Mouse (Mus musculus) right cerebral cortex, adult 18-20 months (tissue): Measurements from ENCODE around the gene Kcna7.
"Not testable (repeated sequence)": the region's sequence is repeated elsewhere in the genome, so short reads cannot be mapped to it uniquely, and the experiment has no call there.

ENCODE experiments used
- DNase-seq: peaks from one replicate; pipeline ENCODE4 v3.0.0; 2022; ENCODE audit warnings: mixed read lengths

Gene Kcna7

DNA sequence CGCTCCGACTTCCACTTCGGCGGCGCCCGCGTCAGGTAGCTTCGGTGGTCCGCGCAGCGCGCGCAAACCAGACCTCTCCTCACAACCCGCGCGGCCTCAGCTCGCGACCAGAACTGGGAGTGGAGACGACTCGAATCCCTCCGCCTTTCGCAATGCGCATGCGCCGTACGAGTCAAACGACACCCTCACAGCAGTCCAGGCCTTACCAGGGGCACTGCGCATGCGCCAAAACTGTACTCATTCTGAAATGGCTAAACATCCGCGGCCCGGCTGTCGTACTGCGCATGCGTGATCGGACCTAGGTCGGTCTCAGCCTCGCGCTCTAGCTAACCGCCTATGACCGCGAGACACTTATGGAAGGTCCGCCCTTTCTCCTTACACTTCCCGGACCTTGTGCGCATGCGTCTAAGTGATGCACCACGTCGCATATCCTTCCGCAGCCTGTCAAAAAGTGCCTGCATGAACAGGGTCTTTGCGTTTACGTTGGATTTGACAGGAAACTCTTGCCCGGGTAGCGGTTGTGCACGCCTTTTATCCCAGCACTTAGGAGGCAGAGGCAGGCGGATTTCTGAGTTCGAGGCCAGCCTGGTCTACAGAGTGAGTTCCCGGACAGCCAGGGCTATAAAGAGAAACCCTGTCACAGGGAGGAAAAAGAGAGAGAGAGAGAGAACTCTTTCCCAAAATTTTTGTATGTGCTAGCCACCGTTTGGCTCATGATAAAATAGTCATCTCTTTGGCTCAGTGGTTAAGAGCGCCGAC, 9.7 kb upstream of the Kcna7 start, which contains the start of gene Snrnp70:
Gene Snrnp70 (minus strand): TSS at position 165 of the 759 bp plus-strand sequence.
- peak; percentile 100 for DNase-seq

DNA sequence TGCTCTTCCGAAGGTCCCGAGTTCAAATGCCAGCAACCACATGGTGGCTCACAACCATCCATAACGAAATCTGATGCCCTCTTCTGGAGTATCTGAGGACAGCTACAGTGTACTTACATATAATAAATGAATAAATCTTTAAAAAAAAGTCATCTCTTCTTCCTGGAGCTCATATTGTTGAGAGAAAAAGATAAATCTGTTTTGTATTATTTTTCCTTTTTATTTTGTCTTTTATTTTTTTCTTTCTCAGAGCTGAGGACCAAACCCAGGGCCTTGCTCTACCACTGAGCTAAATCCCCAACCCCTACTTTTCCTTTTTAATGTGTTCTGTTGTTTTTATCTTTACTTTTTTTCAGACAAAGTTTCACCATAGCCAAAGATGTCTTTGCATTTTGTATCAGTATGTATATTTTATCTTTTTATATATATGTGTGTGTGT, 9.1 kb upstream of the Kcna7 start:
- not testable (repeated sequence) for DNase-seq

DNA sequence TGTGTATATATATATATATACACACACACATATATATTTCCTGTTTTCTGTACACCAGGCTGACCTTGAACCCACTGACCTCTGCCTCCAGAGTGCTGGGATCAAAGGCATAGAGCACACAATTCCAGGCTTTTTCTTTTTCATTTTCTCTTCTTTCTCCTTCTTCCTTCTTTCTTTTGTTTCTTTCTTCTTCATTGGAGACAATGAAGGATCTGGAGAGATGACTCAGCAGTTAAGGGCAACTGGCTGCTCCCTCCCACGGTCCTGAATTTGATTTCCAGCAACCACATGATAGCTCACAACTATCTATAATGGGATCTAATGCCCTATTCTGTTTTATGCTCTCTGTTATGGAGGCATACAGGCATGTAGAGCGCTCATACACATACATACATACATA, 8.7 kb upstream of the Kcna7 start:
- no peak for DNase-seq

DNA sequence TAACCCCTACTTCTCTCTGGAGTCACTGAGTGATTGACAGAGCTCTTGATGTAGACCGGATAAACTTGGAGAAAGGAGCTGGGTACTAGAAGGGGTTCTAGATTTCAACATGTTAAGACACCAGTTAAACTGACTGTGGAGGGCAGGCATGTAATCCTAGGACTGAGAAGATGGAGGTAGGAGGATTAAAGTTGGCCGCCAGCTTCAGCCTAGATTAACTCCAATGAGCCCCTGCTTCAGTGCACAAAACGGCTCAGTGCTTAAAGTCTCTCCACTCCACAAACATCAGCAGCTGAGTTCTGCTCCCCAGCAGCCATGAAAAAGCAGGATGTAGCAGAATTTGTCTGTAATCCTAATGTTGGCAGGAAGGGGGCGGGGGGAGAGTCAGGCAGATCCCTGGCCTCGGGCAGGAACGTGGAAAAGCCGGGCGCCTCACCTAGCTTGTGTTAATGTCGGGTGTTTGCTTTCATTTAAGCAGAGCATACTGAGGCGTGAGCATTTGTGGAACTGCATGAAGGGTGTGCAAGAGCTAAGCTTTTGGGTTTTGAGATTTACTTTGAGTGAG, 3.9 kb upstream of the Kcna7 start:
- DNase-seq: no peak

DNA sequence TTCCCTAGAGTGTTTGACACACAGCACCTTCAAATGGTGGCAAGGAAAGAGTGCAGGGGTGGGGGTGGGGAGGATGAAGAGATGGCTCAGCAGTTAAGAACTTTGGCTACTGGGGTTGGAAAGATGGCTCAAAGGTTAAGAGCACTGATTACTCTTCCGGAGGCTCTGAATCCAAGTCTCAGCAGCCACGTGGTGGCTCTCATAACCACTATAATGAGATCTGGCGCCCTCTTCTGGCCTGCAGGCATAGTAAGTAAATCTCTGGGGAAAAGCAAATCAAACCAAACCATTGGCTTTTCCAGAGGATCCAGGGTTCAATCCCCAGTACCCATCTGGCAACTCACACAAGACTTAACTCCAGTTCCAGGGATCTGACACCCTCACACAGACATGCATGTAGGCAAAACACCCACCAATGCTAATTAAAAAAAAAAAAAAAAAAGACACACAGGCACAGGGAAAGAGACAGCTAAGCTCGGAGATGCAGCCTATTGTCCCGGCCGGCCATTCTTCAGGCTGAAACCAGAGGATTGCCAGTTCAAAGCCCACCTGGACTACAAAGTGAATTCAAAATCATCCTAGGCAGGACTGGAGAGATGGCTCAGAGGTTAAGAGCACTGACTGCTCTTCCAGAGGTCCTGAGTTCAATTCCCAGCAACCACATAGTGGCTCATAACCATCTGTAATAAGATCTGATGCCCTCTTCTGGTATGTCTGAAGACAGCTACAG, 1.8 kb upstream of the Kcna7 start:
- DNase-seq: peak; percentile 33

DNA sequence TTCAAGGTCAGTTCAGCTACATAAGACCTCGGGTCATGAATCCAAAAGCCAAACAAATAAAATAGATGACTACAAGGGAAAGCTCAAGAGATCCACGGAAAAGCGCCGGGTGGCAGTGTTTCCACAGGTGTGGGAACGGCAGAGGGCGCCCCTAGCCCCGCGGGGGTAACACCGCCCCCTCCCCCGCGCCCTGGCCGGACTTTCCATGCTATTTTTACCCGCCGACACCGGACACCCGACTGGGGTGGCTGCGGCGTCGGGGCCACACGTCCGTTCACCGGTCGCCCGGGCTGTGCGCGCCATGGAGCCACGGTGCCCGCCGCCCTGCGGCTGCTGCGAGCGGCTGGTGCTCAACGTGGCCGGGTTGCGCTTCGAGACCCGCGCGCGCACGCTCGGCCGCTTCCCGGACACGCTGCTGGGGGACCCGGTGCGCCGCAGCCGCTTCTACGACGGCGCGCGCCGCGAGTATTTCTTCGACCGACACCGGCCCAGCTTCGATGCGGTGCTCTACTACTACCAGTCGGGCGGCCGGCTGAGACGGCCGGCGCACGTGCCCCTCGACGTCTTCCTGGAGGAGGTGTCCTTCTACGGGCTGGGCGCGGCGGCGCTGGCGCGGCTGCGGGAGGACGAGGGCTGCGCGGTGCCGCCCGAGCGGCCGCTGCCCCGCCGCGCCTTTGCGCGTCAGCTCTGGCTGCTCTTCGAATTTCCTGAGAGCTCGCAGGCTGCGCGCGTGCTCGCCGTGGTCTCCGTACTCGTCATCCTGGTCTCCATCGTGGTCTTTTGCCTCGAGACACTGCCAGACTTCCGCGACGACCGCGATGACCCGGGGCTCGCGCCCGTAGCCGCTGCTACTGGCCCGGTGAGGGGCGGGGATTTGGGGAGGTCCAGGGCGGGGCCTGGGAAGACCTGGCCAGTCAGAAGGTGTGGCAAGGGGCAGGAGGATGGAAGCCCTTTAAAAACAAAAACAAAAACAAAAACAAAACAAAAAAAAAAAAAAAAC, 1.0 kb downstream of the Kcna7 start:
- DNase-seq: no peak

DNA sequence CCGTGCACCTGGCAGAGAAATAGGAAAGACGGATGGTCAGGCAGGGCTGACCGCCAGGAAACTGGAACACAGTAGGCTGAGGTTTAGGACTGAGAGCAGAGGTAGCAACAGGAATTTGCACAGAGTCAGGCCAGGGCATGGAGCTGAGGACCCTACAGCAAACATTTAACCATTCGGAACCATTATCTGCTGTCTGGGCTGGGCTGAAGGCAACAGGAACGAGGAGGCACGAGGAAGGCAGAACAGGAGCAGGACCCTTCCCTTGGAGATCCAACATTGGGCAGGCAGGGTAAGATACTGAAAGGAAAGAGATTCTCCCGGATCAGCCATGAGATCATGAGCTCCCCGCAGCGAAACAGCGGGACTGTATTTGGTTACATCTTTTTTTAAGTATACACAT, 2.4 kb downstream of the Kcna7 start:
- DNase-seq: no peak

DNA sequence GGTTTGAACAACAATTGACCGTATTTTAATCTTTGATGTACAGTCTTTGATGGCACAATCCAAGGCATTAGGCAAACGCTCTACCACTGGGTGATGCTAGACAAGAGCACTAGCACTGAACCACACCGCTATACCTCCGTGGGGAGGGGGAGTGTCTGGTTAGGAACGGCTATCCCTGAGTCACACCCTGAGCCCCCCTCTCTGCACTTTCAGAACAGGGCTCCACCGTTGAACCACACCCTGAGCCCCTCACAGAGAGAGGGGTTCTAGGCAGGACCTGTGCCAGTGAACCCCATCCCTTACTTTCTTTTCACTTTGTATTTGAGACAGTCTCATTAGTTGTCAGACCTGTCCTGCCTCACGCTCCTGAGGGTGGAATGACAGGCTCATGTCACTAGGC, 2.9 kb downstream of the Kcna7 start:
- no peak for DNase-seq

DNA sequence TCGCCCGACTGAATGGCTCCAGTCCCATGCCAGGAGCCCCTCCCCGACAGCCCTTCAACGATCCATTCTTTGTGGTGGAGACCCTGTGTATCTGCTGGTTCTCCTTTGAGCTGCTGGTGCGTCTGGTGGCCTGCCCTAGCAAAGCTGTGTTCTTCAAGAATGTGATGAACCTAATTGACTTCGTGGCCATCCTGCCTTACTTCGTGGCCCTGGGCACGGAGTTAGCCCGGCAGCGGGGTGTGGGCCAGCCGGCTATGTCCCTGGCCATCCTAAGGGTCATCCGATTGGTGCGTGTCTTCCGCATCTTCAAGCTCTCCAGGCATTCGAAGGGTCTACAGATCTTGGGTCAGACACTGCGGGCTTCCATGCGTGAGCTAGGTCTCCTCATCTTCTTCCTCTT, 3.5 kb downstream of the Kcna7 start:
- DNase-seq: no peak

DNA sequence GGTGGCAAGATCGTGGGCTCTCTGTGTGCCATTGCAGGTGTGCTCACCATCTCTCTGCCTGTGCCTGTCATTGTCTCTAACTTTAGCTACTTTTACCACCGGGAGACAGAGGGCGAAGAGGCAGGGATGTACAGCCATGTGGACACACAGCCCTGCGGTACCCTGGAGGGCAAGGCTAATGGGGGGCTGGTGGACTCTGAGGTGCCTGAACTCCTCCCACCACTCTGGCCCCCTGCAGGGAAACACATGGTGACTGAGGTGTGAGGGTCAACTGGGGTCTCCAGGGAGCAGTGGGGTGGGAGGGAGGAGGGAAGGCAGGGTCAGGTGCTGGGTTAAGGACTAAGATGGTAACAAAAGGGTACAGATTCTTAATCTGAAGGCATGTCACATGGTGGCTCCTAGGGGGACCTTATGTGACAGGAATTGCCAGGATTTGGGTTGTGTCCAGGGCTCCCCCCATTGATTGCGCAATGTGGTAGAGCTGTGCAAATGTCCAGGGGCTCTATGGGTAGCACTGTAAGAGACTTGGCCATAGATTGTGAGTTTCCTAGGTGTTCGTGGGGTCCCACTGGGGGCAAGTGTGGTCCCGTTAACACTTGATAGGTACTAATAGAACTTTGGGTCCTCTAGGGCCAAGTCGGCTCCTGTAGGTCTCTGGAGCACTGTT, 4.2 kb downstream of the Kcna7 start:
- DNase-seq: no peak

DNA sequence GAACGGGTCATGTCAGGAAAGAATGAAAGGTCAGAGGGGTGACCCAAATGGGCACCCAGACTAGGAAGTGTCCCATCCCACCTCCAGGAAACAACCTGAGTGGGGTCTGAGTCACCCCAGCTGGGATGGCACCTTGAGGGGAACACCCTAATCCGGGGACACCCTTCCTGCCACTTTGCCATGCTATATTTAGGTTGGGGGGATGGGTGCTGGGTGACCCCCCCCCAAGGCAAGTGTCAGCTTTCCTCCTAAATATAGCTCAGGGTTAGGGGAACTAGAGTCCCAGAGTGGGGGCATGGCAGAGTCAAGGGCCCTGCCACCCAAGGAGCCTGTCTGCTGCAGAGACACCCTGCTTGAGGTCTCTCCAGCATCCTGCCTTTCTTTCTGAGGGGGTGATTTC, 7.0 kb downstream of the Kcna7 start:
- DNase-seq: no peak

DNA sequence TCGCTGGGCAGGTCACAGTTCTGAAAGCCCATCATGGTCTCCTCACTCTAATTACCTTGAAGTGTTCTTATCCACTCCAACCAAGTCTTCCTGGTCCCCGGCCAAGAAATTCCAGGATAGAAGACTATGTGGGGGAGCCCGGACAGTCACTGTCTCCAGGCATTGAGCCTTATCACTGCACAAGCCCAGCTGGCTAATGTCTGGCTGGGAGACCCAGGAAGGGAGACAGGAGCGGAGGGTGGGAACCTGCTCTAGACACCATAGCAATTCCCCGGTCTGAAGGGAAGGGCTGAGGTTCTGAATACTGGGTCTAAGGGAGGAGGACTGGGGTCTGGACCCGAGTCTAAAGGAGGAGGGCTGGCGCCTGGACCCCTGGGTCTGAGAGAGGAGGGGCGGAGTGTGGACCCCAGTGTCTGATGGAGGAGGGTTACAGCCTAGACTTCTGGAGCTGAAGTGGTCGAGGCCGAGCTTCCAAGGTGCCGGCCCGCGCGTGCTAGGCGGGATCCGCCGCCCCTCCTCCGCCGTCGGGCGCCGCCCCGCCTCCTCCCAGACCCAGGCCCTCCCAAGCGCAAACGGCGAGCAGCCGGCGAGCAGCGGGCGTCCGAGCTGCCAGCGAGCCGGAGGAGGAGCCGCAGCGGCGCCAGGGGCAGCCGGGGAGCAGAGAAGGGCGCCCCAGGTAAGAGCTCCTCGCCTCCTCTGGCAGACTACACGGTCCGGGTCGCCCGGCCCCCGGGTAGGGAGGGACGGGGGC, 7.8 kb downstream of the Kcna7 start, which contains the start of gene Ntf5:
Gene Ntf5 (plus strand): TSS at position 583 of the 751 bp plus-strand sequence.
- DNase-seq: no peak

DNA sequence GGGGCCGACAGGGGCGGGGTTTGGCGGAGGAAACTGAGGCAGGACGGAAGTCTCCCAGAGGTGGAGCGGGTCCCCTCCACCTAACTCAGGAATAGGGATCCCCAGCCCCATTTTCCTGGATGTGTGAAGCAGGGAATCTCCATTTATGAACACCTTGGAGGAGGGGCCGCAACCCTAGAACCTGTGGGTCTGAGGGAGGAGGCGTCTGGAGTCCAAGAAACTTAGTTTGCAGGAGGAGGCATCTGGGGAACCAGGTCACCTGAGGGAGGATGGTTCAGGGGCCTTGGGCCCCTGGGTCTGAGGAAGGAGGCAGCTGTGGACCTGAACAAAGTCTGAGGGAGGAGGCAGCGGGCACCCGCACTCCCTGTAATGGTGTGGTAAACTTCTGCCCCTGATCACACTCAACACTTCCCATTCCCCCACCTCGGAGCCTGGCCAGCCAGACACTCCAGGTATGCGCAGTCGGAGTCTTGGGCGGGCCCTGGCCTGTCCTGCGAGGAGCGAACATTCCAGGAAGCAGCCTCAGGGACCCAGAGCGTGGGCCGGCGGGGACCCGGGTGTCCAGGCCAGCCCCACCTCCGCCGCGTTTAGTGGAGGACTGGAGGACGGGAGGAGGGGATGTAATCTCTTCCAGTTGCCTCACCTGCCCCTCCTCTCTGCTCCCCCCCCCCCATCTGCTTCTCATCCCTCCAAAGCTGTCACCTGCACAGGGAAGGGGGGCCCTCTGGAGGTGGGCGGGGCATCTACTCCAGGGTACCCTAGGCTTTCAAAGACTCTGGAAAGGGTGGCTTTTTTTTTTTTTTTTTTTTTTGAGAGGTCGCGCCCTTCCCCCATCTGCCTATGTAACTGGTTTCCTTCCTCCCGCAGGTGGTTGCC, 8.6 kb downstream of the Kcna7 start:
- no peak for DNase-seq

DNA sequence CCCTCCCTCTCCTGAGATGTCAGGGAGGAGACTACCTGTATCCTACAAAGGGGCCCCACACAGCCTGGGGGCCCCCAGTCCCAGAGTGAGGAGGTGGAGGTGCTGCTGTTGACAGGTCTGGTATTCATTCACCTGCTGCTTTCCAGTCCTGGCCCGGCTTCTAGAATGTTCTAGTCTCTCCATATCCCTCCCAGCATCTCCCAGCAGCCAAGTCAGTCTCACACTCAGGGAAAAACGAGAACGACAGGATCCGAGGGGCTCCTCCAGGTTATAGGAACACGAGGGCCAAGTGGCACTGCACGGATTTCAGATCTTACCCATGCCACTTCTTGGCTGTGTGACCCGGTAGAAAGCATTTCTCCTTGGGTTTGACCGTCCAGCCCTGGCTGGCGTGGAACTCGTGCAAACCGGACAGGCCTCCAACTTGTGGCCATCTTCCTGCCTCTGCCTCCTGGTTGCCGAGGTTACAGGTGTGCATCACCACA, 9.3 kb downstream of the Kcna7 start:
- DNase-seq: no peak

DNA sequence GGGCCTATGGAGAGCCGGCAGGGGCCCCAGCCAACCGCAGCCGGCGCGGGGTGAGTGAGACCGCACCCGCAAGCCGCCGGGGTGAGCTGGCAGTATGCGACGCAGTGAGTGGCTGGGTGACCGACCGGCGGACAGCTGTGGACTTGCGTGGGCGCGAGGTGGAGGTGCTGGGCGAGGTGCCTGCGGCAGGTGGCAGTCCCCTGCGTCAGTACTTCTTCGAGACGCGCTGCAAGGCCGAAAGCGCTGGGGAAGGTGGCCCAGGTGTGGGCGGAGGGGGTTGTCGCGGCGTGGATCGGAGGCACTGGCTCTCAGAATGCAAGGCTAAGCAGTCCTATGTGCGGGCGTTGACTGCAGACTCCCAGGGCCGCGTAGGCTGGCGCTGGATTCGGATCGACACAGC, 10.2 kb downstream of the Kcna7 start:
- peak; percentile 55 for DNase-seq

DNA sequence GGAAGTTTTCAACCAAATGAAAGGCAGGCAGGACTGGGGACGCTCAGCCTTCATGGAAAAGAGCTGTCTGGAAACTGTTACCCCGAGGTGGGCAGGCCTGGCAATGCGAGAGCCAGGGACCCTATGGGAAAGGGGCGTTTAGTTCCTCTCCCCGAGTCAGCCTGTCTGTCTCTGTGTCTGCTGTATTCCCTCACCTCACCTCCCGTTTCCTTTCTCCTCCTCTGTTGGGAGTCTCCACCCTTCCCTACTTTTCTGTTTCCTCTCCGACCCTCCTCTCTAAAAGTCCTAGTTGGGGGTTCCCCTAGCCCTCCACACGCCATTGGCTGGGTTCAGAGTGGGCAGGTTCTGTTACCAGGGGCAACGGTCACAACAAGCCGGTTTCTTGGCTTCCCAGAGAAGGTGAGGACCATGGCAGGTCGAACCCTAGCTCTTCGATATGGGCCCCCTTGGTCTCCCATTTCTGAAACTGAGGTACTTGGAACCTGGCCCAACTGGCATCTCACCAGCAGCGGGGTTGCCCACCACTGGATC, 12.6 kb downstream of the Kcna7 start:
- no peak for DNase-seq

DNA sequence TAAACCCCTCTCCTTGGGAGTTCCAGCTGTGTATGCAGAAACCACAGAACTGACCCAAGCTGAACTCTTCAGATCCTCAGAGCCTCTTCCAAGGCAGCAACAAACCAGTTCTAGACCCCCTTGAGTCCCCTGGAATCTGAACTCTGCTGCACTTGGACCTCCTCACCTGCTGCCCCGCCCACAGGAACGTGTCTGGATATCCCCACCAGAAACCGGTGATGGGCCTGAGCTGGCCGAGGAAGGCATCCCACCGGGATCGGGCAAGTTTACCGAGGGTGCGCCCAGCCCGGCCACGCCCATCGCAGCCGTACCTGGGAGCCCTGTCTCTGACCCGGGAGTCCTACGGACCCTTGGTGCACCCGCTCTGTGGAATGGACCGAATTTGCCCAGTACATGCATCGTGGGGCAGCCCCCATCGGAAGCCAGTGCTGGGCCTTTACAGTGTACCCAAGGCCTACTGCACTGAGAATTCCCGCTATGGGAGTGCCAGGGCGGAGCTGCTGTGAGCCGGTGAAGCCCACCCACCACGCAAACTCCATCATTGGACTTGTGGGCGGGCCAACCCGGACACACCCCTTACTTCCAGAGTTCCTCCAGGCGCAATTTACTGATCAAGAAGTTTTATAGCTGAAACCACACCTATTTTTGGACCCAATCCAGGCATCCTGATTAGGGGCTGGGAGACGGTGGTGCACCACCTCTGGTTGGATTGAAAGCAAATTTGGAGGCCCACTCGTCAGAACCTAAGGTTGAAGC, 14.6 kb downstream of the Kcna7 start:
- DNase-seq: no peak

DNA sequence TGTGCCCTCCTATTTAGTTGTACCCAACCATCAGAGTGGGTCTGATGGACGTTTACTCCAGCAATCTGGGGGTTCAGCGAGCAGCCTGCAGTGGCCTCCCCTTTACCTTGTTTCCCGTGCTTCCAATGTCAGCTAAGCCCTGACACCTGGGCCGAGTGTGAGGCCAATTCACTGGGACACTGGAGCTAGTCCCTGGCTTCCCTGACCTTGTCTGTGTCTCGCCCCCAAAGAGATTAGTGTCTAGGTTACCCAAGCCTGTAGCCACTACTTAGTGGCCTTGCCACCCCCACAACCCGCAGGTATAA, 15.1 kb downstream of the Kcna7 start, which contains the start of gene Lhb:
Gene Lhb (plus strand): TSS at position 206 of the 305 bp plus-strand sequence.
- no peak for DNase-seq

DNA sequence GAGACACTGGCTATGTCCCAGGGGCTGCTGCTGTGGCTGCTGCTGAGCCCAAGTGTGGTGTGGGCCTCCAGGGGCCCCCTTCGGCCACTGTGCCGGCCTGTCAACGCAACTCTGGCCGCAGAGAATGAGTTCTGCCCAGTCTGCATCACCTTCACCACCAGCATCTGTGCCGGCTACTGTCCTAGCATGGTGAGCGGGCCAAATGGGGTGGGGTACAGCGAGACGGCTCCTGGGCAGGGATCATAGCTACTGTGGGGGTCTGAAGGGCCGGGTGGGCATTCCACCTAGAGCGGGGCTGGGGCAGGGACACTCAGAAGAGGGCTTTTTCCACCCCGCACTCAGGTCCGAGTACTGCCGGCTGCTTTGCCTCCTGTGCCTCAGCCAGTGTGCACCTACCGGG, 15.7 kb downstream of the Kcna7 start:
- no peak for DNase-seq
